Mouse (Mus musculus): ENCODE results near the gene Fgd1.

The Fgd1 gene

GRCm38 (mm10) chrX:151045850-151046249 is at the start of gene Fgd1:
Fgd1 (plus strand) TSS chrX:151046150.
- no peak for DNase-seq

GRCm38 (mm10) chrX:150996775-150997174 is 49.2 kb upstream of the Fgd1 start:
- no peak for DNase-seq

- DNase-seq = peak; percentile 89 to 90
Observed at GRCm38 (mm10) chrX:151016938-151017877, 28.7 kb upstream of the Fgd1 start, which contains the start of gene Gnl3l. Gnl3l (minus strand) TSS chrX:151017322.

- peak in 1 of 2 experiments; percentile 2 for DNase-seq
Observed at GRCm38 (mm10) chrX:151017897-151018296, 28.1 kb upstream of the Fgd1 start.

GRCm38 (mm10) chrX:151018798-151019197 is 27.2 kb upstream of the Fgd1 start:
- no peak for DNase-seq

GRCm38 (mm10) chrX:151031400-151031799 is 14.6 kb upstream of the Fgd1 start:
- DNase-seq = no peak

GRCm38 (mm10) chrX:151041223-151041622 is 4.7 kb upstream of the Fgd1 start:
- no peak for DNase-seq

GRCm38 (mm10) chrX:151046321-151046720 is 371 bp downstream of the Fgd1 start:
- DNase-seq = peak in 1 of 2 experiments; percentile 3

GRCm38 (mm10) chrX:151046777-151047430 is 954 bp downstream of the Fgd1 start:
- DNase-seq = peak; percentile 83 to 90

GRCm38 (mm10) chrX:151047431-151048058 is 1.6 kb downstream of the Fgd1 start:
- DNase-seq = peak; percentile 5 to 13

- no peak for DNase-seq
Observed at GRCm38 (mm10) chrX:151049661-151050215, 3.8 kb downstream of the Fgd1 start.

- no peak for DNase-seq
Observed at GRCm38 (mm10) chrX:151050337-151050736, 4.4 kb downstream of the Fgd1 start.

- DNase-seq = no peak
Observed at GRCm38 (mm10) chrX:151054489-151054888, 8.5 kb downstream of the Fgd1 start.

GRCm38 (mm10) chrX:151055559-151055958 is 9.6 kb downstream of the Fgd1 start:
- DNase-seq = peak; percentile 9 to 10

- DNase-seq = no peak
Observed at GRCm38 (mm10) chrX:151059346-151059745, 13.4 kb downstream of the Fgd1 start.

- DNase-seq = no peak
Observed at GRCm38 (mm10) chrX:151061615-151062299, 15.8 kb downstream of the Fgd1 start.

- DNase-seq = no peak
Observed at GRCm38 (mm10) chrX:151066071-151066666, 20.2 kb downstream of the Fgd1 start.

- DNase-seq = no peak
Observed at GRCm38 (mm10) chrX:151067876-151068275, 21.9 kb downstream of the Fgd1 start.

GRCm38 (mm10) chrX:151076007-151076406 is 30.1 kb downstream of the Fgd1 start:
- no peak for DNase-seq

GRCm38 (mm10) chrX:151076941-151077485 is 31.1 kb downstream of the Fgd1 start:
- DNase-seq = no peak

- DNase-seq = no peak
Observed at GRCm38 (mm10) chrX:151085599-151085998, 39.6 kb downstream of the Fgd1 start.

GRCm38 (mm10) chrX:151087418-151087817 is 41.5 kb downstream of the Fgd1 start:
- DNase-seq = no peak

Data from kidney, adult 8-10 months (tissue).